Mouse (Mus musculus) heart, postnatal 0 days (tissue): ENCODE measurements around the gene Serinc5.

Experiments
- CTCF ChIP-seq: IDR thresholded peaks from 2 replicates; pipeline ENCODE4 v1.5.1; 2016; ENCODE audit warnings: antibody characterized with exemption, control low read depth, low read depth
- EP300 ChIP-seq: IDR thresholded peaks from 2 replicates; pipeline ENCODE4 v1.6.1; 2016; ENCODE audit warnings: antibody characterized with exemption, low read depth

DNA sequence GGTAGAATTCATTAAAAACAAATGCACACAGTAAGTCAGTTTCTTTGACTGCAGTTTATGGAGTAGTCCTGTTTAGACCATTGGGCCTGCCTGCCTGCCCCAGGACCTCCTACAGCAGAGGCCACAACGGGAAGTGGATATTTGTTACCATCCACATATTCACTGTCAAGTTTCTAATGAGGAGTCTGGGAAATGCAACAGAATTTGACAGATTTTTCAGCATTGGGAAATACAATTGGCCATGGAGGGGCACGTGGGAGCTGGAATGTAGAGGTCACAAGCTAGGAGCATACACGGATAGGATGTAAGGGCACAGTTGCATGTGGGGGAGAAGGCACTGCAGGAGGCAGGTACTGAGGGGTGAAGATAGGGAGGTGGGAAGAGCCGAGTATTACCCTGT lies 21.7 kb downstream of the Serinc5 start:
- TF ChIP-seq CTCF: no peak
- no peak for TF ChIP-seq EP300
